Mouse (Mus musculus) adrenal gland, postnatal 36 days (tissue): ENCODE data around the gene Galr2. TPM values are rescaled to one million over a fixed set of nuclear protein-coding genes. Genes with fewer than 3 reads are reported as not detected.
"Not testable (repeated sequence)": the region's sequence is repeated elsewhere in the genome, so short reads cannot be mapped to it uniquely, and the experiment has no call there.

Experiments used
- DNase-seq, 2 experiments: peaks; one replicate each; pipeline ENCODE4 v3.0.0; 2021; ENCODE audit warnings: mixed read lengths in 1 of 2
- total RNA-seq, 2 experiments: library from RNA; stranded (reverse); gene quantifications; 2 replicates each; pipeline ENCODE4 v1.2.3; 2021

Galr2 gene
- total RNA-seq, 2 experiments from 2014 or later, result not detected

- no peak for DNase-seq
Observed at GRCm38 (mm10) chr11:116272589-116273468, 7.9 kb upstream of the Galr2 start.

GRCm38 (mm10) chr11:116273469-116274044 lies 7.2 kb upstream of the Galr2 start:
- DNase-seq, result no peak

- DNase-seq, result peak; percentile 96 to 97
Observed at GRCm38 (mm10) chr11:116274045-116274666, 6.6 kb upstream of the Galr2 start, which contains the start of gene Srp68. Srp68 (minus strand) TSS chr11:116274217.

GRCm38 (mm10) chr11:116277184-116277583 lies 3.6 kb upstream of the Galr2 start:
- DNase-seq, result not testable (repeated sequence)

- DNase-seq, result no peak
Observed at GRCm38 (mm10) chr11:116281671-116282070, 932 bp downstream of the Galr2 start.

GRCm38 (mm10) chr11:116282089-116282488 lies 1.4 kb downstream of the Galr2 start:
- no peak for DNase-seq

GRCm38 (mm10) chr11:116282912-116283521 lies 2.3 kb downstream of the Galr2 start:
- no peak for DNase-seq

- no peak for DNase-seq
Observed at GRCm38 (mm10) chr11:116283982-116284381, 3.2 kb downstream of the Galr2 start.

GRCm38 (mm10) chr11:116285770-116286191 lies 5.0 kb downstream of the Galr2 start:
- no peak for DNase-seq

- no peak for DNase-seq
Observed at GRCm38 (mm10) chr11:116287351-116287750, 6.6 kb downstream of the Galr2 start.

GRCm38 (mm10) chr11:116290556-116290955 lies 9.8 kb downstream of the Galr2 start:
- no peak for DNase-seq

- DNase-seq, result no peak
Observed at GRCm38 (mm10) chr11:116292401-116292800, 11.7 kb downstream of the Galr2 start.

GRCm38 (mm10) chr11:116293538-116294137 lies 12.9 kb downstream of the Galr2 start:
- DNase-seq, result no peak

GRCm38 (mm10) chr11:116294319-116294718 lies 13.6 kb downstream of the Galr2 start:
- peak; percentile 40 to 61 for DNase-seq

GRCm38 (mm10) chr11:116296191-116296734 lies 15.5 kb downstream of the Galr2 start:
- peak in 1 of 2 experiments; percentile 47 for DNase-seq

- no peak for DNase-seq
Observed at GRCm38 (mm10) chr11:116297017-116297416, 16.3 kb downstream of the Galr2 start.

- no peak for DNase-seq
Observed at GRCm38 (mm10) chr11:116298221-116298620, 17.5 kb downstream of the Galr2 start.

GRCm38 (mm10) chr11:116298621-116299020 lies 17.9 kb downstream of the Galr2 start:
- no peak for DNase-seq

- no peak for DNase-seq
Observed at GRCm38 (mm10) chr11:116305423-116305822, 24.7 kb downstream of the Galr2 start.

- peak; percentile 94 to 96 for DNase-seq
Observed at GRCm38 (mm10) chr11:116306126-116306982, 25.6 kb downstream of the Galr2 start.
